Mouse (Mus musculus): ENCODE results near the gene Ftl1. TPM values are rescaled to one million over a fixed set of nuclear protein-coding genes. Genes with fewer than 3 reads are reported as not detected.

Gene Ftl1
- polyA plus RNA-seq, 2 experiments = 1,503 to 4,726 TPM

DNA sequence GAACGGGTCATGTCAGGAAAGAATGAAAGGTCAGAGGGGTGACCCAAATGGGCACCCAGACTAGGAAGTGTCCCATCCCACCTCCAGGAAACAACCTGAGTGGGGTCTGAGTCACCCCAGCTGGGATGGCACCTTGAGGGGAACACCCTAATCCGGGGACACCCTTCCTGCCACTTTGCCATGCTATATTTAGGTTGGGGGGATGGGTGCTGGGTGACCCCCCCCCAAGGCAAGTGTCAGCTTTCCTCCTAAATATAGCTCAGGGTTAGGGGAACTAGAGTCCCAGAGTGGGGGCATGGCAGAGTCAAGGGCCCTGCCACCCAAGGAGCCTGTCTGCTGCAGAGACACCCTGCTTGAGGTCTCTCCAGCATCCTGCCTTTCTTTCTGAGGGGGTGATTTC is 47.3 kb downstream of the Ftl1 start:
- 81% methylated on average over 2 of the region's 2 CpGs for WGBS
- Histone ChIP-seq H3K27me3 (ENCODE audit: control insufficient read depth, insufficient read depth, low read length) (peaks cover 76% of the 10 kb centered on the region), H3K4me1 (ENCODE audit: control insufficient read depth, insufficient read depth, low read length) (peaks cover 4% of the 10 kb centered on the region), H3K27ac (replicated peaks; ENCODE audit: low read depth, low read length) (no peak overlapping the region), H3K36me3 (ENCODE audit: control insufficient read depth, insufficient read depth, low read length) (no peaks in the 10 kb centered on the region), H3K4me3 (replicated peaks; ENCODE audit: low read length) (no peak overlapping the region), H3K9ac (ENCODE audit: low read depth, low read length, severe bottlenecking) (no peak overlapping the region), H3K9me3 (ENCODE audit: control insufficient read depth, low read length) (no peaks in the 10 kb centered on the region), H3K4me2 (replicated peaks; ENCODE audit: low read depth, low read length, severe bottlenecking) (no peak overlapping the region)
- DNase-seq (ENCODE audit: low spot score) (no peak), ATAC-seq (ENCODE audit: low FRiP score, low read depth) (no peak)
- TF ChIP-seq POLR2A (IDR thresholded peaks at IDR 0.05; ENCODE audit: borderline replicate concordance, extremely low read depth, insufficient read depth, insufficient read length) = no peak

GRCm38 (mm10) chr7:45409497-45410163 is 50.1 kb downstream of the Ftl1 start:
- H3K36me3 ChIP-seq (ENCODE audit: control insufficient read depth, insufficient read depth, low read length) = no peaks in the 10 kb centered on the region
- no peak overlapping the region for H3K9ac ChIP-seq (ENCODE audit: low read depth, low read length, severe bottlenecking)
- DNase-seq (ENCODE audit: low spot score) (no peak), ATAC-seq (ENCODE audit: low FRiP score, low read depth) (no peak)
- TF ChIP-seq POLR2A (IDR thresholded peaks at IDR 0.05; ENCODE audit: borderline replicate concordance, extremely low read depth, insufficient read depth, insufficient read length) = no peak
- no peak overlapping the region for H3K4me2 ChIP-seq (replicated peaks; ENCODE audit: low read depth, low read length, severe bottlenecking)
- peaks cover 7% of the 10 kb centered on the region for H3K4me1 ChIP-seq (ENCODE audit: control insufficient read depth, insufficient read depth, low read length)
- no peak overlapping the region for H3K27ac ChIP-seq (replicated peaks; ENCODE audit: low read depth, low read length)
- 83% methylated on average over 8 of the region's 8 CpGs for WGBS
- no peaks in the 10 kb centered on the region for H3K9me3 ChIP-seq (ENCODE audit: control insufficient read depth, low read length)
- peaks cover 74% of the 10 kb centered on the region for H3K27me3 ChIP-seq (ENCODE audit: control insufficient read depth, insufficient read depth, low read length)
- H3K4me3 ChIP-seq (replicated peaks; ENCODE audit: low read length) = no peak overlapping the region

- DNase-seq (ENCODE audit: low spot score) (no peak), ATAC-seq (ENCODE audit: low FRiP score, low read depth) (no peak)
- Histone ChIP-seq H3K4me2 (replicated peaks; ENCODE audit: low read depth, low read length, severe bottlenecking) (no peak overlapping the region), H3K27me3 (ENCODE audit: control insufficient read depth, insufficient read depth, low read length) (peaks cover 67% of the 10 kb centered on the region), H3K4me3 (replicated peaks; ENCODE audit: low read length) (no peak overlapping the region), H3K4me1 (ENCODE audit: control insufficient read depth, insufficient read depth, low read length) (peaks cover 5% of the 10 kb centered on the region), H3K27ac (replicated peaks; ENCODE audit: low read depth, low read length) (no peak overlapping the region), H3K9me3 (ENCODE audit: control insufficient read depth, low read length) (no peaks in the 10 kb centered on the region), H3K36me3 (ENCODE audit: control insufficient read depth, insufficient read depth, low read length) (no peaks in the 10 kb centered on the region), H3K9ac (ENCODE audit: low read depth, low read length, severe bottlenecking) (no peak overlapping the region)
- TF ChIP-seq POLR2A (IDR thresholded peaks at IDR 0.05; ENCODE audit: borderline replicate concordance, extremely low read depth, insufficient read depth, insufficient read length) = no peak
- WGBS = 83% methylated on average over 17 of the region's 17 CpGs
Measured at GRCm38 (mm10) chr7:45408949-45409348, 50.7 kb downstream of the Ftl1 start.

DNA sequence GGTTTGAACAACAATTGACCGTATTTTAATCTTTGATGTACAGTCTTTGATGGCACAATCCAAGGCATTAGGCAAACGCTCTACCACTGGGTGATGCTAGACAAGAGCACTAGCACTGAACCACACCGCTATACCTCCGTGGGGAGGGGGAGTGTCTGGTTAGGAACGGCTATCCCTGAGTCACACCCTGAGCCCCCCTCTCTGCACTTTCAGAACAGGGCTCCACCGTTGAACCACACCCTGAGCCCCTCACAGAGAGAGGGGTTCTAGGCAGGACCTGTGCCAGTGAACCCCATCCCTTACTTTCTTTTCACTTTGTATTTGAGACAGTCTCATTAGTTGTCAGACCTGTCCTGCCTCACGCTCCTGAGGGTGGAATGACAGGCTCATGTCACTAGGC is 51.3 kb downstream of the Ftl1 start:
- Histone ChIP-seq H3K27ac (replicated peaks; ENCODE audit: low read depth, low read length) (no peak overlapping the region), H3K4me1 (ENCODE audit: control insufficient read depth, insufficient read depth, low read length) (peaks cover 3% of the 10 kb centered on the region; the same call in 1 of the 2 replicates), H3K4me2 (replicated peaks; ENCODE audit: low read depth, low read length, severe bottlenecking) (no peak overlapping the region), H3K27me3 (ENCODE audit: control insufficient read depth, insufficient read depth, low read length) (peaks cover 61% of the 10 kb centered on the region), H3K9me3 (ENCODE audit: control insufficient read depth, low read length) (no peaks in the 10 kb centered on the region), H3K9ac (ENCODE audit: low read depth, low read length, severe bottlenecking) (no peak overlapping the region), H3K4me3 (replicated peaks; ENCODE audit: low read length) (no peak overlapping the region), H3K36me3 (ENCODE audit: control insufficient read depth, insufficient read depth, low read length) (no peaks in the 10 kb centered on the region)
- TF ChIP-seq POLR2A (IDR thresholded peaks at IDR 0.05; ENCODE audit: borderline replicate concordance, extremely low read depth, insufficient read depth, insufficient read length) = no peak
- DNase-seq (ENCODE audit: low spot score) = no peak
- no peak for ATAC-seq (ENCODE audit: low FRiP score, low read depth)
- WGBS = 68% methylated on average over 7 of the region's 7 CpGs

Small RNA genes lying within 50 kb of the gene (microRNA-seq; reads per million reads assigned to microRNA genes)
- not detected for gene Gm22133

Other genes starting within 250 kb of the Ftl1 start
Only the 30 nearest of the 34 such genes appear.
- 4.9 and 6.0 TPM in 2 replicates for gene Cd37, start 220.8 kb downstream of the Ftl1 start, polyA plus RNA-seq (2012; rRNA removed)
- gene Cd37, start 220.8 kb downstream of the Ftl1 start, polyA plus RNA-seq (2014; fragmentation: Nextera tagmentation; extraction: Ambion mirVana) = 2.6 and 3.7 TPM in 2 replicates
- gene Slc6a16, start 218.8 kb downstream of the Ftl1 start, polyA plus RNA-seq (2012; rRNA removed) = 0.18 and 0.29 TPM in 2 replicates
- 0.21 TPM in 1 of 2 replicates, not detected in the other for gene Slc6a16, start 218.8 kb downstream of the Ftl1 start, polyA plus RNA-seq (2014; fragmentation: Nextera tagmentation; extraction: Ambion mirVana)
- gene Slc6a21, start 182.4 kb downstream of the Ftl1 start, polyA plus RNA-seq (2012; rRNA removed) = not detected in 2 replicates
- gene Slc6a21, start 182.4 kb downstream of the Ftl1 start, polyA plus RNA-seq (2014; fragmentation: Nextera tagmentation; extraction: Ambion mirVana) = not detected in 2 replicates
- 42.6 and 46.1 TPM in 2 replicates for gene Trpm4, start 126.1 kb downstream of the Ftl1 start, polyA plus RNA-seq (2012; rRNA removed)
- 15.8 TPM in 2 replicates for gene Trpm4, start 126.1 kb downstream of the Ftl1 start, polyA plus RNA-seq (2014; fragmentation: Nextera tagmentation; extraction: Ambion mirVana)
- 9.5 and 17.9 TPM in 2 replicates for gene Hrc, start 124.6 kb downstream of the Ftl1 start, polyA plus RNA-seq (2012; rRNA removed)
- gene Hrc, start 124.6 kb downstream of the Ftl1 start, polyA plus RNA-seq (2014; fragmentation: Nextera tagmentation; extraction: Ambion mirVana) = 4.1 and 5.9 TPM in 2 replicates
- 12.3 and 13.8 TPM in 2 replicates for gene Ppfia3, start 92.9 kb downstream of the Ftl1 start, polyA plus RNA-seq (2012; rRNA removed)
- 8.4 and 9.0 TPM in 2 replicates for gene Ppfia3, start 92.9 kb downstream of the Ftl1 start, polyA plus RNA-seq (2014; fragmentation: Nextera tagmentation; extraction: Ambion mirVana)
- gene Lin7b, start 89.3 kb downstream of the Ftl1 start, polyA plus RNA-seq (2012; rRNA removed) = 4.1 and 4.7 TPM in 2 replicates
- gene Lin7b, start 89.3 kb downstream of the Ftl1 start, polyA plus RNA-seq (2014; fragmentation: Nextera tagmentation; extraction: Ambion mirVana) = 1.7 and 2.2 TPM in 2 replicates
- gene Snrnp70, start 64.1 kb downstream of the Ftl1 start, polyA plus RNA-seq (2012; rRNA removed) = 539 and 694 TPM in 2 replicates
- 69.7 and 73.7 TPM in 2 replicates for gene Snrnp70, start 64.1 kb downstream of the Ftl1 start, polyA plus RNA-seq (2014; fragmentation: Nextera tagmentation; extraction: Ambion mirVana)
- 0.10 TPM in 2 replicates for gene Kcna7, start 54.2 kb downstream of the Ftl1 start, polyA plus RNA-seq (2012; rRNA removed)
- gene Kcna7, start 54.2 kb downstream of the Ftl1 start, polyA plus RNA-seq (2014; fragmentation: Nextera tagmentation; extraction: Ambion mirVana) = 0.11 TPM in 1 of 2 replicates, not detected in the other
- 4.2 and 4.5 TPM in 2 replicates for gene Ntf5, start 46.2 kb downstream of the Ftl1 start, polyA plus RNA-seq (2012; rRNA removed)
- gene Ntf5, start 46.2 kb downstream of the Ftl1 start, polyA plus RNA-seq (2014; fragmentation: Nextera tagmentation; extraction: Ambion mirVana) = 4.4 and 6.0 TPM in 2 replicates
- 0.50 and 1.4 TPM in 2 replicates for gene Lhb, start 39.1 kb downstream of the Ftl1 start, polyA plus RNA-seq (2012; rRNA removed)
- gene Lhb, start 39.1 kb downstream of the Ftl1 start, polyA plus RNA-seq (2014; fragmentation: Nextera tagmentation; extraction: Ambion mirVana) = not detected in 2 replicates
- gene Gys1, start 25.0 kb downstream of the Ftl1 start, polyA plus RNA-seq (2012; rRNA removed) = 44.1 and 59.1 TPM in 2 replicates
- gene Gys1, start 25.0 kb downstream of the Ftl1 start, polyA plus RNA-seq (2014; fragmentation: Nextera tagmentation; extraction: Ambion mirVana) = 35.8 and 37.3 TPM in 2 replicates
- gene Ruvbl2, start 21.8 kb downstream of the Ftl1 start, polyA plus RNA-seq (2012; rRNA removed) = 120 TPM in 2 replicates
- 119 and 126 TPM in 2 replicates for gene Ruvbl2, start 21.8 kb downstream of the Ftl1 start, polyA plus RNA-seq (2014; fragmentation: Nextera tagmentation; extraction: Ambion mirVana)
- 127 and 164 TPM in 2 replicates for gene Bax, start 7.0 kb upstream of the Ftl1 start, polyA plus RNA-seq (2012; rRNA removed)
- gene Bax, start 7.0 kb upstream of the Ftl1 start, polyA plus RNA-seq (2014; fragmentation: Nextera tagmentation; extraction: Ambion mirVana) = 133 and 140 TPM in 2 replicates
- gene Tulp2, start 22.0 kb upstream of the Ftl1 start, polyA plus RNA-seq (2012; rRNA removed) = 0.82 and 1.3 TPM in 2 replicates
- gene Tulp2, start 22.0 kb upstream of the Ftl1 start, polyA plus RNA-seq (2014; fragmentation: Nextera tagmentation; extraction: Ambion mirVana) = 1.2 and 2.0 TPM in 2 replicates
- gene Gm45808, start 26.9 kb upstream of the Ftl1 start, polyA plus RNA-seq (2012; rRNA removed) = not detected in 2 replicates
- not detected in 2 replicates for gene Gm45808, start 26.9 kb upstream of the Ftl1 start, polyA plus RNA-seq (2014; fragmentation: Nextera tagmentation; extraction: Ambion mirVana)
- 2.4 and 2.9 TPM in 2 replicates for gene Dhdh, start 28.9 kb upstream of the Ftl1 start, polyA plus RNA-seq (2012; rRNA removed)
- gene Dhdh, start 28.9 kb upstream of the Ftl1 start, polyA plus RNA-seq (2014; fragmentation: Nextera tagmentation; extraction: Ambion mirVana) = 2.0 and 2.6 TPM in 2 replicates
- gene Nucb1, start 50.5 kb upstream of the Ftl1 start, polyA plus RNA-seq (2012; rRNA removed) = 293 and 299 TPM in 2 replicates
- 239 and 254 TPM in 2 replicates for gene Nucb1, start 50.5 kb upstream of the Ftl1 start, polyA plus RNA-seq (2014; fragmentation: Nextera tagmentation; extraction: Ambion mirVana)
- 27.5 and 29.8 TPM in 2 replicates for gene Ppp1r15a, start 66.4 kb upstream of the Ftl1 start, polyA plus RNA-seq (2012; rRNA removed)
- gene Ppp1r15a, start 66.4 kb upstream of the Ftl1 start, polyA plus RNA-seq (2014; fragmentation: Nextera tagmentation; extraction: Ambion mirVana) = 21.2 and 22.1 TPM in 2 replicates
- gene Plekha4, start 66.4 kb upstream of the Ftl1 start, polyA plus RNA-seq (2012; rRNA removed) = 13.1 and 17.2 TPM in 2 replicates
- 4.3 and 4.6 TPM in 2 replicates for gene Plekha4, start 66.4 kb upstream of the Ftl1 start, polyA plus RNA-seq (2014; fragmentation: Nextera tagmentation; extraction: Ambion mirVana)
- gene Hsd17b14, start 95.0 kb upstream of the Ftl1 start, polyA plus RNA-seq (2012; rRNA removed) = 1.1 and 1.2 TPM in 2 replicates
- gene Hsd17b14, start 95.0 kb upstream of the Ftl1 start, polyA plus RNA-seq (2014; fragmentation: Nextera tagmentation; extraction: Ambion mirVana) = 0.44 and 0.92 TPM in 2 replicates
- gene Bcat2, start 110.3 kb upstream of the Ftl1 start, polyA plus RNA-seq (2012; rRNA removed) = 67.6 and 71.5 TPM in 2 replicates
- gene Bcat2, start 110.3 kb upstream of the Ftl1 start, polyA plus RNA-seq (2014; fragmentation: Nextera tagmentation; extraction: Ambion mirVana) = 57.2 and 60.4 TPM in 2 replicates
- 0.58 and 0.73 TPM in 2 replicates for gene Fgf21, start 155.6 kb upstream of the Ftl1 start, polyA plus RNA-seq (2012; rRNA removed)
- gene Fgf21, start 155.6 kb upstream of the Ftl1 start, polyA plus RNA-seq (2014; fragmentation: Nextera tagmentation; extraction: Ambion mirVana) = 0.43 and 0.66 TPM in 2 replicates
- 1.0 and 1.9 TPM in 2 replicates for gene Fut1, start 157.4 kb upstream of the Ftl1 start, polyA plus RNA-seq (2012; rRNA removed)
- gene Fut1, start 157.4 kb upstream of the Ftl1 start, polyA plus RNA-seq (2014; fragmentation: Nextera tagmentation; extraction: Ambion mirVana) = 1.2 and 1.8 TPM in 2 replicates
- 0.33 and 0.43 TPM in 2 replicates for gene Izumo1, start 161.9 kb upstream of the Ftl1 start, polyA plus RNA-seq (2012; rRNA removed)
- 0.39 TPM in 1 of 2 replicates, not detected in the other for gene Izumo1, start 161.9 kb upstream of the Ftl1 start, polyA plus RNA-seq (2014; fragmentation: Nextera tagmentation; extraction: Ambion mirVana)
- gene Rasip1, start 167.6 kb upstream of the Ftl1 start, polyA plus RNA-seq (2012; rRNA removed) = 14.1 and 16.7 TPM in 2 replicates
- 11.0 and 11.8 TPM in 2 replicates for gene Rasip1, start 167.6 kb upstream of the Ftl1 start, polyA plus RNA-seq (2014; fragmentation: Nextera tagmentation; extraction: Ambion mirVana)
- gene Mamstr, start 180.1 kb upstream of the Ftl1 start, polyA plus RNA-seq (2012; rRNA removed) = 34.6 and 43.9 TPM in 2 replicates
- 15.7 and 19.8 TPM in 2 replicates for gene Mamstr, start 180.1 kb upstream of the Ftl1 start, polyA plus RNA-seq (2014; fragmentation: Nextera tagmentation; extraction: Ambion mirVana)
- 1.1 and 1.4 TPM in 2 replicates for gene Fut2, start 206.5 kb upstream of the Ftl1 start, polyA plus RNA-seq (2012; rRNA removed)
- 2.2 and 2.9 TPM in 2 replicates for gene Fut2, start 206.5 kb upstream of the Ftl1 start, polyA plus RNA-seq (2014; fragmentation: Nextera tagmentation; extraction: Ambion mirVana)
- 1.3 and 2.1 TPM in 2 replicates for gene Ntn5, start 224.1 kb upstream of the Ftl1 start, polyA plus RNA-seq (2012; rRNA removed)
- gene Ntn5, start 224.1 kb upstream of the Ftl1 start, polyA plus RNA-seq (2014; fragmentation: Nextera tagmentation; extraction: Ambion mirVana) = 0.59 and 0.86 TPM in 2 replicates
- 1.7 and 2.8 TPM in 2 replicates for gene Sec1, start 234.5 kb upstream of the Ftl1 start, polyA plus RNA-seq (2012; rRNA removed)
- 0.46 and 0.92 TPM in 2 replicates for gene Sec1, start 234.5 kb upstream of the Ftl1 start, polyA plus RNA-seq (2014; fragmentation: Nextera tagmentation; extraction: Ambion mirVana)